Mouse (Mus musculus): ENCODE results near the gene Wdr64. TPM values are rescaled to one million over a fixed set of nuclear protein-coding genes. Genes with fewer than 3 reads are reported as not detected.

The Wdr64 gene
- polyA plus RNA-seq, 1 experiment from 2014 or later, result not detected

DNA sequence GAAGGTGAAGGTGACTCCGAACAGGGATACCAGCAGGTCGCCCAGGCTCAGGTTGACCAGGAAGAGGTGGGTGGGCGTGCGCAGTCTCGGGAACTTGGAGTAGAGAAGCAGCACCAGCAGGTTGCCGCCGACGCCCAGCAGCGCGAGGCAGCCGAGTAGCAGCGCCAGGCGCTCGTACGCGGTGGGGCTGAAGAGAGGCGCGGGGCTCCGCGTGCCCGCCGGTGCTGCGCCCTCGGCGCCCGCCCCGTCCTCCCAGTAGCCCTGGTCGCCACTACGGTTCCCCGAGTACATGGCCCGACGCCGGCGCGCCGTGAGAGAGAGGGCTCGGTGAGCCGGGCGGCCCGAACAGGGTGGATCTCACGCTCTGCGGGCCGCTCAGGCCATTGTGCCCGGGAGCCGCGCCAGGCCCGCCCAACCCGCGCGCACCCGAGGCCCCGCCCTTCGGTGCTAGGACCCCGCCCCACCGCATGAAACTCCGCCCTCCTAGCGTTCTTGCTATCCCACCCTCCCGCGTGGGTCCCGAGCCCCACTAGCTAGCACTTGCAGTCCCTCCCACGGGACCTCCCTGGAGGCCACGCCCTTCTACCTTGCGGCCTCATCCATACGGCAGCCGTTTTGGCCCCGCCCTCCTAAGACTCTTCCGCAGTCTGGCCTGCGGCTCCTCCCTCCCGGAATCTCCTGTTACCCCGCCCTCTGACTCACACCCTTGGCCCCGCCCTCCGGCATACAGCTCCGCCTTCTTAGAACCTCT lies 6.0 kb upstream of the Wdr64 start, which contains the start of the genes Opn3 and Chml:
Gene Opn3 (minus strand): TSS at position 531 of the 751 bp plus-strand sequence.
Gene Chml (minus strand): TSS at position 656 of the 751 bp plus-strand sequence.
- WGBS, result under 1% methylated on average over 57 of the region's 73 CpGs
- Histone ChIP-seq H3K27ac (replicated peaks) (peak within 1 kb of the TSS; percentile 89), H3K4me1 (replicated peaks; ENCODE audit: control insufficient read depth, insufficient read depth) (no peaks in the 10 kb centered on the region; the same call in 1 of the 2 replicates), H3K9ac (ENCODE audit: low read length) (peak within 1 kb of the TSS; percentile 78), H3K4me2 (replicated peaks; ENCODE audit: low read depth) (peak within 1 kb of the TSS; percentile 94), H3K4me3 (ENCODE audit: low read depth, low read length) (peak within 1 kb of the TSS; percentile 78), H3K9me3 (ENCODE audit: control insufficient read depth, low read length) (no peaks in the 10 kb centered on the region), H3K27me3 (ENCODE audit: control insufficient read depth, insufficient read depth, low read length) (no peaks in the 10 kb centered on the region), H3K36me3 (ENCODE audit: control insufficient read depth, insufficient read depth, low read length) (no peaks in the 10 kb centered on the region)
- ATAC-seq (ENCODE audit: low FRiP score, low TSS enrichment) (peak; percentile 99), DNase-seq (ENCODE audit: low spot score) (peak; percentile 99)
- TF ChIP-seq CTCF (IDR thresholded peaks at IDR 0.05; ENCODE audit: low read depth) (peak; percentile 21; the same call in 1 of the 2 replicates), EP300 (optimal IDR thresholded peaks at IDR 0.05) (no peak)

DNA sequence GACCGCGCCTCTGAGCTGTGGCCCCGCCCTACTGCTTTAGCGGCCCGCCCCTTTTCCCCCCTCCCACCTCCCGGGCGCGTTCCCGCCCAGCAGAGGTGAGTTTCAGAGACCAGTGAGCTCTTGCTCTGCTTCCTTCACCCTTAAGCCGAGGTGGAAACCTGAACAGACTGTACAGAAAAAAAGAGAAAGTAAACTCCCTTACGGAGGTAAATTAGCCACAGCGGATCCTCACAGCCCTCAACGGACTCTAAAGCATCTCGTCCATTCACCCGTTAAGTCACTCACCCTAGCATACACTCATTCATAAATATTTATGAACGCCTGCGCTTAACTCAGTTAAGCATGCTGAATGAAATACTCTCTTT lies 5.4 kb upstream of the Wdr64 start:
- under 1% methylated on average over 17 of the region's 17 CpGs for WGBS
- DNase-seq (ENCODE audit: low spot score), result no peak
- no peak for ATAC-seq (ENCODE audit: low FRiP score, low TSS enrichment)
- no peaks in the 10 kb centered on the region; the same call in 1 of the 2 replicates for H3K4me1 ChIP-seq (replicated peaks; ENCODE audit: control insufficient read depth, insufficient read depth)
- peak overlapping the region; percentile 78 for H3K4me3 ChIP-seq (ENCODE audit: low read depth, low read length)
- H3K9me3 ChIP-seq (ENCODE audit: control insufficient read depth, low read length), result no peaks in the 10 kb centered on the region
- H3K27ac ChIP-seq (replicated peaks), result no peak overlapping the region
- peak overlapping the region; percentile 94 for H3K4me2 ChIP-seq (replicated peaks; ENCODE audit: low read depth)
- no peaks in the 10 kb centered on the region for H3K27me3 ChIP-seq (ENCODE audit: control insufficient read depth, insufficient read depth, low read length)
- TF ChIP-seq EP300 (optimal IDR thresholded peaks at IDR 0.05) (no peak), CTCF (IDR thresholded peaks at IDR 0.05; ENCODE audit: low read depth) (0 out of 2 replicates have a peak, but pooled peaks have one; percentile 4)
- H3K36me3 ChIP-seq (ENCODE audit: control insufficient read depth, insufficient read depth, low read length), result no peaks in the 10 kb centered on the region
- H3K9ac ChIP-seq (ENCODE audit: low read length), result peak overlapping the region; percentile 0; the same call in 1 of the 2 replicates

DNA sequence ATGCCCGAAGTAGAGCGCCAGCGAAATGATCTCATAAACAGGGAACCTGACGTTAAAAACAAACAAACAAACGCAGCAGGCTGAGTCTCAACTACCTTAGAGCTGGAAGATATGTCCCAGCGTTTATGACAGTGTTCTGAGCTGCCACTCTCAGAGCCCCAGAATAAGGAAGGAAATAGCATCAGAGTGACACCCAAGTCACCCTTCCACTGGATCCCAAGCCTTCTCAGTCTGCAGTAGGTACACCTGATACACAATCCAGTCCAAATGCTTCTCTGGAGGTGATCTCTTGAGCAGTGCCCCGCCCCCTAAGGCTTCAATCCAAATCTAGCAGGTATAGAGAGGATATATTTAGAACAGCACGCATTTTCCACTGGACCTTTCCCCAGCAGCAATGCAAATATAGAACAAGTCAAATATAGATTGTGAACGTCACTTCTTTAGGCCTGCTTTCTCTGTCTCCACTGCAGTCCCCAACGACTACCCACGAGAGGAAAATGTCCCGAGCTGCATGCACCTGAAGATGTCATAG lies 4.9 kb upstream of the Wdr64 start:
- WGBS, result 24% methylated on average over 12 of the region's 12 CpGs
- Histone ChIP-seq H3K9ac (ENCODE audit: low read length) (peak overlapping the region; percentile 0; the same call in 1 of the 2 replicates), H3K27ac (replicated peaks) (no peak overlapping the region), H3K4me3 (ENCODE audit: low read depth, low read length) (peak overlapping the region; percentile 78; the same call in 1 of the 2 replicates), H3K4me2 (replicated peaks; ENCODE audit: low read depth) (peak overlapping the region; percentile 94), H3K27me3 (ENCODE audit: control insufficient read depth, insufficient read depth, low read length) (no peaks in the 10 kb centered on the region), H3K36me3 (ENCODE audit: control insufficient read depth, insufficient read depth, low read length) (no peaks in the 10 kb centered on the region), H3K4me1 (replicated peaks; ENCODE audit: control insufficient read depth, insufficient read depth) (no peaks in the 10 kb centered on the region; the same call in 1 of the 2 replicates), H3K9me3 (ENCODE audit: control insufficient read depth, low read length) (no peaks in the 10 kb centered on the region)
- DNase-seq (ENCODE audit: low spot score) (peak; percentile 56), ATAC-seq (ENCODE audit: low FRiP score, low TSS enrichment) (no peak)
- TF ChIP-seq EP300 (optimal IDR thresholded peaks at IDR 0.05), result no peak
- TF ChIP-seq CTCF (IDR thresholded peaks at IDR 0.05; ENCODE audit: low read depth), result no peak

DNA sequence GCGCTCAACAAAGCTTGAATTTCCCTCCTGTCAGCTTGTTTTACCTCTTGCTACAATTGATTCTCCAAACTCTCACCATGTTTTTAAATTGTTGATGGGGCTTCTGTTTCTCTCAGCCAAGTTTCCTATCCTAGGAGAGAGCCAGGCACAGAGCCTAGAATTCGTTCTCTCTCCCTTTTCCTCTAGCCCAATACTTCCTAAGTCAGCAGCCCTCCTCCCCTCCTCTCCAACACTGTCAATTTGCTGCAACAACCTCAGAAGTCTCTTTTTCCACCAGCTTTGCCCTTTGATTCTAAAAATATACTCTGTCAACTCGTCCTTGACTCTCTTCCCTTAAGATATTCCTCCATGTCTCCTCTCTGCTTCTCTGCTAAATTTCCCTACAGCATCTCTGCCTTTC lies 982 bp downstream of the Wdr64 start:
- no peaks in the 10 kb centered on the region for H3K27me3 ChIP-seq (ENCODE audit: control insufficient read depth, insufficient read depth, low read length)
- no peak for DNase-seq (ENCODE audit: low spot score)
- 49% methylated on average over 3 of the region's 3 CpGs for WGBS
- no peak for TF ChIP-seq EP300 (optimal IDR thresholded peaks at IDR 0.05)
- H3K27ac ChIP-seq (replicated peaks), result no peak overlapping the region
- H3K9ac ChIP-seq (ENCODE audit: low read length), result no peak overlapping the region
- H3K4me3 ChIP-seq (ENCODE audit: low read depth, low read length), result no peak overlapping the region
- H3K36me3 ChIP-seq (ENCODE audit: control insufficient read depth, insufficient read depth, low read length), result no peaks in the 10 kb centered on the region
- no peaks in the 10 kb centered on the region for H3K9me3 ChIP-seq (ENCODE audit: control insufficient read depth, low read length)
- H3K4me1 ChIP-seq (replicated peaks; ENCODE audit: control insufficient read depth, insufficient read depth), result no peaks in the 10 kb centered on the region
- ATAC-seq (ENCODE audit: low FRiP score, low TSS enrichment), result no peak
- H3K4me2 ChIP-seq (replicated peaks; ENCODE audit: low read depth), result no peak overlapping the region

DNA sequence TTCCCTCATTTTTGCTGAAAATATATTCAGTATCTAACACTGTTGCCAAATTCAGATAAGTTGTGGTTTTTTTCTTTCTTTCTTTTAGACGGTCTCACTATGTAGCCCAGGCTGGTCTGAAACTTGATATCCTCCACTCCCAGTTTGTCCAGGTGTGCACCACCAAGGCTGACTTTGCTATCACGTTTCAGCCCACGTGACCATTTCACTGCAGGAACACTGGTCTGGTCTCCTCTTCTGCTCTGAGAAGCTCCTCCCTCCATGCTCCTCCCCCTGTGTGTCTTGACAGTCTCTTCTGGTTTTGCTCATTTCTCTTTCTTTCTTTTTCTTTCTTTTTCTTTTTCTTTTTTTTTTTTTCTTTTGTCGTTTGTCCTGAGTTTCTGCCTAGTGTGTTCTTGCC lies 1.4 kb downstream of the Wdr64 start:
- Histone ChIP-seq H3K4me3 (ENCODE audit: low read depth, low read length) (no peak overlapping the region), H3K27me3 (ENCODE audit: control insufficient read depth, insufficient read depth, low read length) (no peaks in the 10 kb centered on the region), H3K4me1 (replicated peaks; ENCODE audit: control insufficient read depth, insufficient read depth) (no peaks in the 10 kb centered on the region), H3K36me3 (ENCODE audit: control insufficient read depth, insufficient read depth, low read length) (no peaks in the 10 kb centered on the region), H3K9me3 (ENCODE audit: control insufficient read depth, low read length) (no peaks in the 10 kb centered on the region), H3K9ac (ENCODE audit: low read length) (no peak overlapping the region), H3K4me2 (replicated peaks; ENCODE audit: low read depth) (no peak overlapping the region), H3K27ac (replicated peaks) (no peak overlapping the region)
- TF ChIP-seq CTCF (IDR thresholded peaks at IDR 0.05; ENCODE audit: low read depth) (no peak), EP300 (optimal IDR thresholded peaks at IDR 0.05) (no peak)
- no peak for ATAC-seq (ENCODE audit: low FRiP score, low TSS enrichment)
- no peak for DNase-seq (ENCODE audit: low spot score)
- 21% methylated on average over 4 of the region's 4 CpGs for WGBS

DNA sequence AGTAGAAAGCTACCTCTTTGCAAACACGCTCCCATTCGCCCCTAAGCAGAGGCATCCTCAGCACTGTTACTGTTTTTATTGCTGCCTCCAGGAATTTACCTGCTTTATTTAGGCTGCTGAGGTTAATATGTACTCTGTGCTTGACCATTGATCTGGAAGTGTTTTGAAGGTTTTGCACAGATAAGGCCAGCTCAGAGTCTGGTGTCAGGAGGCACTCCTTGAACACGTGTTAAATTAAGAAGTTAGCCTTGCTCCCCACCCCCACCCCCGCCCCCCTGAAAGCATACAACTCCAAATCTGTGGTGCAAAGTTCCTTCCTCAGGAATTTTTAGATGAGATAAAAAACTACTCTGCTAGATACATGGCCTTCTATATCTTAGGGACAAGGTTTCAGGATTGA lies 2.8 kb downstream of the Wdr64 start:
- ATAC-seq (ENCODE audit: low FRiP score, low TSS enrichment) (no peak; the same call in 1 of the 2 replicates), DNase-seq (ENCODE audit: low spot score) (no peak)
- Histone ChIP-seq H3K27ac (replicated peaks) (no peak overlapping the region), H3K9ac (ENCODE audit: low read length) (no peak overlapping the region), H3K4me3 (ENCODE audit: low read depth, low read length) (no peak overlapping the region), H3K36me3 (ENCODE audit: control insufficient read depth, insufficient read depth, low read length) (no peaks in the 10 kb centered on the region), H3K4me2 (replicated peaks; ENCODE audit: low read depth) (no peak overlapping the region), H3K4me1 (replicated peaks; ENCODE audit: control insufficient read depth, insufficient read depth) (no peaks in the 10 kb centered on the region), H3K27me3 (ENCODE audit: control insufficient read depth, insufficient read depth, low read length) (no peaks in the 10 kb centered on the region), H3K9me3 (ENCODE audit: control insufficient read depth, low read length) (no peaks in the 10 kb centered on the region)
- TF ChIP-seq CTCF (IDR thresholded peaks at IDR 0.05; ENCODE audit: low read depth) (no peak), EP300 (optimal IDR thresholded peaks at IDR 0.05) (no peak)
- WGBS, result 53% methylated on average over 4 of the region's 4 CpGs

All from stomach, postnatal 0 days (tissue).